Mouse (Mus musculus): ENCODE measurements around the gene Rptor.

Gene Rptor

GRCm38 (mm10) chr11:119769666-119770065 is 167.0 kb downstream of the Rptor start:
- CTCF ChIA-PET = interaction anchor here in 2 of 4 experiments (0.6 to 1.2 kb wide), 7 partner anchors 13 to 1233 kb away, joined by 3 to 7 read pairs (median 3); no protein-coding TSS in a partner anchor
- POLR2A ChIA-PET = interaction anchor here in 2 of 4 experiments (1.5 to 4.4 kb wide), 3 partner anchors 8 to 26 kb away, joined by 6 to 19 read pairs (median 9); no protein-coding TSS in a partner anchor

GRCm38 (mm10) chr11:119770985-119771384 is 168.3 kb downstream of the Rptor start:
- CTCF ChIA-PET = interaction anchor here in 2 of 4 experiments (0.6 to 1.3 kb wide), 2 partner anchors 9 to 192 kb away, joined by 3 read pairs; no protein-coding TSS in a partner anchor
- POLR2A ChIA-PET = interaction anchor here in 2 of 4 experiments (1.9 to 4.4 kb wide), 2 partner anchors 10 to 11 kb away, joined by 6 to 19 read pairs; no protein-coding TSS in a partner anchor

GRCm38 (mm10) chr11:119772896-119773295 is 170.2 kb downstream of the Rptor start:
- ChIA-PET CTCF (interaction anchor here in 1 of 4 experiments (0.5 kb wide), 1 partner anchor 28 kb away, joined by 3 read pairs; no protein-coding TSS in a partner anchor), POLR2A (interaction anchor here in 1 of 4 experiments (0.6 kb wide), 1 partner anchor 25 kb away, joined by 4 read pairs; no protein-coding TSS in a partner anchor)

- CTCF ChIA-PET = interaction anchor here in 1 of 4 experiments (0.8 to 0.9 kb wide), 2 partner anchors 10 to 134 kb away, joined by 3 to 6 read pairs; no protein-coding TSS in a partner anchor
- POLR2A ChIA-PET = interaction anchor here in 3 of 4 experiments (0.7 to 1.7 kb wide), 13 partner anchors 13 to 134 kb away, joined by 3 to 6 read pairs (median 3); no protein-coding TSS in a partner anchor
These were observed 172.5 kb downstream of the Rptor start for GRCm38 (mm10) chr11:119775076-119775760.

GRCm38 (mm10) chr11:119777236-119777635 is 174.5 kb downstream of the Rptor start:
- POLR2A ChIA-PET = interaction anchor here in 2 of 4 experiments (0.7 to 1.8 kb wide), 2 partner anchors 9 to 13 kb away, joined by 3 to 7 read pairs; no protein-coding TSS in a partner anchor
- CTCF ChIA-PET = no interaction called here

- ChIA-PET POLR2A (interaction anchor here in 1 of 4 experiments (1.8 kb wide), 1 partner anchor 9 kb away, joined by 7 read pairs; no protein-coding TSS in a partner anchor), CTCF (no interaction called here)
These were observed 175.2 kb downstream of the Rptor start for GRCm38 (mm10) chr11:119777872-119778271.

GRCm38 (mm10) chr11:119780290-119780689 is 177.6 kb downstream of the Rptor start:
- ChIA-PET CTCF (no interaction called here), POLR2A (interaction anchor here in 1 of 4 experiments (1.2 kb wide), 1 partner anchor 37 kb away, joined by 3 read pairs; no protein-coding TSS in a partner anchor)

GRCm38 (mm10) chr11:119781165-119781564 is 178.5 kb downstream of the Rptor start:
- ChIA-PET CTCF (interaction anchor here in 1 of 4 experiments (1.3 kb wide), 1 partner anchor 284 kb away, joined by 3 read pairs; no protein-coding TSS in a partner anchor), POLR2A (interaction anchor here in 1 of 4 experiments (1.2 kb wide), 1 partner anchor 38 kb away, joined by 3 read pairs; no protein-coding TSS in a partner anchor)

- POLR2A ChIA-PET = no interaction called here
- CTCF ChIA-PET = interaction anchor here in 2 of 4 experiments (0.5 to 1.3 kb wide), 2 partner anchors 81 to 283 kb away, joined by 3 to 5 read pairs; no protein-coding TSS in a partner anchor
These were observed 179.0 kb downstream of the Rptor start for GRCm38 (mm10) chr11:119781726-119782125.

GRCm38 (mm10) chr11:119783653-119784052 is 180.9 kb downstream of the Rptor start:
- ChIA-PET CTCF (interaction anchor here in 1 of 4 experiments (0.6 kb wide), 1 partner anchor 14 kb away, joined by 3 read pairs; no protein-coding TSS in a partner anchor), POLR2A (no interaction called here)

GRCm38 (mm10) chr11:119784672-119785341 is 182.1 kb downstream of the Rptor start:
- CTCF ChIA-PET = interaction anchor here in 1 of 4 experiments (0.5 kb wide), 1 partner anchor 26 kb away, joined by 4 read pairs; no protein-coding TSS in a partner anchor

GRCm38 (mm10) chr11:119785661-119786384 is 183.1 kb downstream of the Rptor start:
- POLR2A ChIA-PET = interaction anchor here in 1 of 4 experiments (0.7 kb wide), 1 partner anchor 151 kb away, joined by 3 read pairs; no protein-coding TSS in a partner anchor
- CTCF ChIA-PET = no interaction called here

More at GRCm38 (mm10) chr11:119784672-119785341, 182.1 kb downstream of the Rptor start:
- POLR2A ChIA-PET = interaction anchor here in 2 of 4 experiments (0.6 to 1.0 kb wide), 3 partner anchors 8 to 163 kb away, joined by 3 read pairs; no protein-coding TSS in a partner anchor

GRCm38 (mm10) chr11:119786385-119786880 is 183.7 kb downstream of the Rptor start:
- ChIA-PET POLR2A (interaction anchor here in 1 of 4 experiments (0.7 kb wide), 1 partner anchor 152 kb away, joined by 3 read pairs; no protein-coding TSS in a partner anchor), CTCF (interaction anchor here in 1 of 4 experiments (0.5 kb wide), 1 partner anchor 10 kb away, joined by 4 read pairs; no protein-coding TSS in a partner anchor)

GRCm38 (mm10) chr11:119788488-119788887 is 185.8 kb downstream of the Rptor start:
- ChIA-PET POLR2A (interaction anchor here in 1 of 4 experiments (1.2 kb wide), 1 partner anchor 17 kb away, joined by 3 read pairs; no protein-coding TSS in a partner anchor), CTCF (interaction anchor here in 1 of 4 experiments (1.4 kb wide), 1 partner anchor 515 kb away, joined by 3 read pairs; no protein-coding TSS in a partner anchor)

- ChIA-PET POLR2A (interaction anchor here in 3 of 4 experiments (1.0 to 2.3 kb wide), 6 partner anchors 10 to 127 kb away, joined by 3 to 5 read pairs (median 4); no protein-coding TSS in a partner anchor), CTCF (interaction anchor here in 2 of 4 experiments (0.6 to 1.4 kb wide), 3 partner anchors 38 to 516 kb away, joined by 3 read pairs; no protein-coding TSS in a partner anchor)
These were observed 186.4 kb downstream of the Rptor start for GRCm38 (mm10) chr11:119788919-119789713.

GRCm38 (mm10) chr11:119791923-119792564 is 189.3 kb downstream of the Rptor start:
- ChIA-PET POLR2A (interaction anchor here in 1 of 4 experiments (1.3 kb wide), 1 partner anchor 99 kb away, joined by 4 read pairs; no protein-coding TSS in a partner anchor), CTCF (no interaction called here)

Measured in embryonic stem cell, embryonic (primary cell).